Mouse (Mus musculus) intestine, embryonic 15.5 days (tissue): ENCODE measurements around the gene Zic2. TPM values are rescaled to one million over a fixed set of nuclear protein-coding genes. Genes with fewer than 3 reads are reported as not detected.

ENCODE experiments used
- ATAC-seq: fragments of 200-750 bp; cut with Nextera tagmentation; 2 replicates; pipeline ENCODE4 v1.8.0; 2017; ENCODE audit warnings: moderate TSS enrichment, moderate library complexity
- H3K27ac ChIP-seq: fragments of 300-500 bp; sonication (generic); 2 replicates; pipeline ENCODE4 v1.5.1; 2015; ENCODE audit warnings: mild to moderate bottlenecking, inconsistent platforms
- H3K27me3 ChIP-seq: fragments of 300-500 bp; sonication (generic); replicated peaks from 2 replicates; pipeline ENCODE4 v1.6.1; 2015; ENCODE audit warnings: inconsistent platforms
- H3K36me3 ChIP-seq: fragments of 300-500 bp; sonication (generic); 2 replicates; pipeline ENCODE4 v1.6.1; 2015; ENCODE audit warnings: inconsistent platforms
- H3K4me1 ChIP-seq: fragments of 300-500 bp; sonication (generic); replicated peaks from 2 replicates; pipeline ENCODE4 v1.6.1; 2015; ENCODE audit warnings: inconsistent platforms
- H3K4me2 ChIP-seq: fragments of 300-500 bp; sonication (generic); replicated peaks from 2 replicates; pipeline ENCODE4 v1.6.1; 2015; ENCODE audit warnings: mild to moderate bottlenecking, inconsistent platforms
- H3K4me3 ChIP-seq: fragments of 300-500 bp; sonication (generic); replicated peaks from 2 replicates; pipeline ENCODE4 v1.5.1; 2015; ENCODE audit warnings: inconsistent platforms
- H3K9ac ChIP-seq: fragments of 300-500 bp; sonication (generic); 2 replicates; pipeline ENCODE4 v1.6.1; 2015; ENCODE audit warnings: inconsistent platforms
- H3K9me3 ChIP-seq: fragments of 300-500 bp; sonication (generic); 2 replicates; pipeline ENCODE4 v1.6.1; 2016; ENCODE audit warnings: inconsistent platforms
- WGBS: fragments of 180-500 bp; shearing (Covaris S2); methylation state at CpG from one replicate; pipeline ENCODE4 v1.1.7; 2015; 5-methylcytosine and 5-hydroxymethylcytosine counted together
- polyA plus RNA-seq: library from polyadenylated mRNA; unstranded; fragments of >200 nt; fragmentation: Nextera tagmentation; extraction: Ambion mirVana; gene quantifications from 2 replicates; pipeline ENCODE4 v1.2.1, GENCODE M21; 2015

Gene Zic2
- polyA plus RNA-seq, 1 experiment from 2014 or later = not detected

- H3K4me3 ChIP-seq = no peak overlapping the region
- H3K4me1 ChIP-seq = peaks cover 5% of the 10 kb centered on the region
- no peaks in the 10 kb centered on the region for H3K36me3 ChIP-seq
- WGBS = 71% methylated on average over 1 of the region's 1 CpGs
- no peak overlapping the region for H3K27ac ChIP-seq
- H3K9me3 ChIP-seq = no peaks in the 10 kb centered on the region
- ATAC-seq = no peak
- no peak overlapping the region for H3K4me2 ChIP-seq
- H3K27me3 ChIP-seq = peaks cover 48% of the 10 kb centered on the region
- H3K9ac ChIP-seq = no peak overlapping the region
Measured at GRCm38 (mm10) chr14:122492015-122492414, 16.8 kb downstream of the Zic2 start.

GRCm38 (mm10) chr14:122509058-122509457 is 33.8 kb downstream of the Zic2 start:
- Histone ChIP-seq H3K9ac (no peak overlapping the region), H3K27me3 (no peaks in the 10 kb centered on the region), H3K4me3 (no peak overlapping the region), H3K27ac (no peak overlapping the region), H3K4me2 (no peak overlapping the region), H3K9me3 (no peaks in the 10 kb centered on the region), H3K36me3 (no peaks in the 10 kb centered on the region), H3K4me1 (no peaks in the 10 kb centered on the region)
- no peak for ATAC-seq
- 16% methylated on average over 2 of the region's 2 CpGs for WGBS

GRCm38 (mm10) chr14:122511519-122511918 is 36.3 kb downstream of the Zic2 start:
- Histone ChIP-seq H3K9ac (no peak overlapping the region), H3K4me3 (no peak overlapping the region), H3K9me3 (no peaks in the 10 kb centered on the region), H3K4me1 (no peaks in the 10 kb centered on the region), H3K27me3 (no peaks in the 10 kb centered on the region), H3K27ac (no peak overlapping the region), H3K4me2 (no peak overlapping the region), H3K36me3 (no peaks in the 10 kb centered on the region)
- 0 out of 2 replicates have a peak, but pooled peaks have one; percentile 34 for ATAC-seq
- 48% methylated on average over 3 of the region's 3 CpGs for WGBS

- Histone ChIP-seq H3K9me3 (no peaks in the 10 kb centered on the region), H3K27ac (no peak overlapping the region), H3K27me3 (no peaks in the 10 kb centered on the region), H3K36me3 (no peaks in the 10 kb centered on the region), H3K9ac (no peak overlapping the region), H3K4me1 (no peaks in the 10 kb centered on the region), H3K4me2 (no peak overlapping the region), H3K4me3 (no peak overlapping the region)
- no peak for ATAC-seq
- 16% methylated on average over 1 of the region's 1 CpGs for WGBS
Measured at GRCm38 (mm10) chr14:122513511-122514036, 38.3 kb downstream of the Zic2 start.

- no peak for ATAC-seq
- Histone ChIP-seq H3K4me1 (no peaks in the 10 kb centered on the region), H3K36me3 (no peaks in the 10 kb centered on the region), H3K27ac (no peak overlapping the region), H3K9me3 (no peaks in the 10 kb centered on the region), H3K4me3 (no peak overlapping the region), H3K9ac (no peak overlapping the region), H3K4me2 (no peak overlapping the region), H3K27me3 (no peaks in the 10 kb centered on the region)
- 78% methylated on average over 4 of the region's 4 CpGs for WGBS
Measured at GRCm38 (mm10) chr14:122528475-122528874, 53.2 kb downstream of the Zic2 start.

Other genes starting within 250 kb of the Zic2 start
- gene Gm5089, start 24.3 kb upstream of the Zic2 start, polyA plus RNA-seq = not detected in 2 replicates
- gene Zic5, start 9.8 kb upstream of the Zic2 start, polyA plus RNA-seq = 0.16 TPM in 1 of 2 replicates, not detected in the other
- not detected in 2 replicates for gene Gm10837, start 15.2 kb downstream of the Zic2 start, polyA plus RNA-seq
- 18.9 and 19.1 TPM in 2 replicates for gene Pcca, start 58.9 kb downstream of the Zic2 start, polyA plus RNA-seq